Mouse (Mus musculus): Measurements from ENCODE around the gene Gm13276.
"Not testable (repeated sequence)": the region's sequence is repeated elsewhere in the genome, so short reads cannot be mapped to it uniquely, and the experiment has no call there.

The Gm13276 gene

DNA sequence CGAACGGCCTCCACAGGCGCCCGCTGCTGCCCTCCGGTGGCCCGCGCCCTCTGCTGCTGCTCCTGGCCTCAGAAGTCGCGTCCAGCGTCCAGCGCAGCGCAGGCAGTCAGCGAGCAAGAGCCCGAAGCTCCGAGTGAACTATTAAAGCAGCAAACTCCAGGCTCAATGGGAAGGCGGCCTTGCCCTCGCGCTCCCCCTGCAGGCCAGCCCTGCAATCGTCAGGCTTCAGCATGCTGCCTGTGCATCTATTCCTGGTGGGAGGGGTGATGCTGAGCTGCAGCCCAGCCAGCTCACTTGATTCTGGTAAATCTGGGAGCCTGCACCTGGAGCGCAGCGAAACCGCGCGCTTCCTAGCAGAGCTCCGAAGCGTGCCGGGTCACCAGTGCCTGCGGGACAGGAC, 2.9 kb downstream of the Gm13276 start, which contains the start of gene Gm13277:
Gene Gm13277 (plus strand): TSS at position 231 of the 400 bp plus-strand sequence.
- DNase-seq, result peak; percentile 74

DNA sequence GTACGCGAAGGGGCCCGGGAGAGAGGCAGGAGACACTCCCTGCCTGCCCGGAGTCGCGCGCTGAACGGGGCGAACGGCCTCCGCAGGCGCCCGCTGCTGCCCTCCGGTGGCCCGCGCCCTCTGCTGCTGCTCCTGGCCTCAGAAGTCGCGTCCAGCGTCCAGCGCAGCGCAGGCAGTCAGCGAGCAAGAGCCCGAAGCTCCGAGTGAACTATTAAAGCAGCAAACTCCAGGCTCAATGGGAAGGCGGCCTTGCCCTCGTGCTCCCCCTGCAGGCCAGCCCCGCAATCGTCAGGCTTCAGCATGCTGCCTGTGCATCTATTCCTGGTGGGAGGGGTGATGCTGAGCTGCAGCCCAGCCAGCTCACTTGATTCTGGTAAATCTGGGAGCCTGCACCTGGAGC, 5.7 kb downstream of the Gm13276 start, which contains the start of gene Gm13278:
Gene Gm13278 (plus strand): TSS at position 301 of the 400 bp plus-strand sequence.
- DNase-seq, result not testable (repeated sequence)

DNA sequence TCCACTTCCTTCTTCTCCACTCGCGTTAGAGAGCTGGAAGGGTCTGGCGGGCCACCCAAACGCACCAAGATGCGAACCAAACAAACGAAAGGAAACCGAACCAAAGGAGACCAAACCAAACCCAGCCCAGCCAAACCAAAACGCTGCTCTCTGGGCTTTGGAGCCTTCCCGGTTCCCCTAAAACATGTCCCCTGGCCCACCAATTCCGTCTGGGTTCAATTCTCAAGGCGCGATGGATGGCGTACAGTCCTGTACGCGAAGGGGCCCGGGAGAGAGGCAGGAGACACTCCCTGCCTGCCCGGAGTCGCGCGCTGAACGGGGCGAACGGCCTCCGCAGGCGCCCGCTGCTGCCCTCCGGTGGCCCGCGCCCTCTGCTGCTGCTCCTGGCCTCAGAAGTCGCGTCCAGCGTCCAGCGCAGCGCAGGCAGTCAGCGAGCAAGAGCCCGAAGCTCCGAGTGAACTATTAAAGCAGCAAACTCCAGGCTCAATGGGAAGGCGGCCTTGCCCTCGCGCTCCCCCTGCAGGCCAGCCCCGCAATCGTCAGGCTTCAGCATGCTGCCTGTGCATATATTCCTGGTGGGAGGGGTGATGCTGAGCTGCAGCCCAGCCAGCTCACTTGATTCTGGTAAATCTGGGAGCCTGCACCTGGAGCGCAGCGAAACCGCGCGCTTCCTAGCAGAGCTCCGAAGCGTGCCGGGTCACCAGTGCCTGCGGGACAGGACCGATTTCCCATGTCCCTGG, 8.6 kb downstream of the Gm13276 start, which contains the start of gene Gm13275:
Gene Gm13275 (plus strand): TSS at position 552 of the 740 bp plus-strand sequence.
- peak; percentile 73 for DNase-seq

DNA sequence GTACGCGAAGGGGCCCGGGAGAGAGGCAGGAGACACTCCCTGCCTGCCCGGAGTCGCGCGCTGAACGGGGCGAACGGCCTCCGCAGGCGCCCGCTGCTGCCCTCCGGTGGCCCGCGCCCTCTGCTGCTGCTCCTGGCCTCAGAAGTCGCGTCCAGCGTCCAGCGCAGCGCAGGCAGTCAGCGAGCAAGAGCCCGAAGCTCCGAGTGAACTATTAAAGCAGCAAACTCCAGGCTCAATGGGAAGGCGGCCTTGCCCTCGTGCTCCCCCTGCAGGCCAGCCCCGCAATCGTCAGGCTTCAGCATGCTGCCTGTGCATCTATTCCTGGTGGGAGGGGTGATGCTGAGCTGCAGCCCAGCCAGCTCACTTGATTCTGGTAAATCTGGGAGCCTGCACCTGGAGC, 11.6 kb downstream of the Gm13276 start, which contains the start of gene Gm13279:
Gene Gm13279 (plus strand): TSS at position 301 of the 400 bp plus-strand sequence.
- DNase-seq, result not testable (repeated sequence)

DNA sequence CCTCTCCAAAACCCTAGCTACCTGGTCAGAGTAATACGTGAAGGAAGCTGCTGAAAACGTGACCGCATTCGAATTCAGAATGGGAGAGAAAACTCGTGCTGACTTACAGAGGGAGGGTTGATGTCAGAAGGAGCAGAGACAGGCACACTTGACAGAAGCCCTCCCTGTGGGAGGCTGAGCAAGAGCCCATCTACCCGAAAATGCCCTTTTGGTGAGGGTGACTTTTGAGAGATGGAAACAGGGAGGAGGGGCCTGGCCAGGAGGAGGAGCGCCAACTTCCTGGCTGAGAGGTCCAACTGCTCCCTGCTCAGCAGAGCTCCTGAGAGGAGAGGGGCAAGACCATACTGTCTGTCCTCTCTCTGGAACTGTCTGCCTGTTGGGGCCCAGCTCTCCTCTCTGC, 13.9 kb downstream of the Gm13276 start, which contains the start of gene Gm13285:
Gene Gm13285 (plus strand): TSS at position 301 of the 400 bp plus-strand sequence.
- not testable (repeated sequence) for DNase-seq

DNA sequence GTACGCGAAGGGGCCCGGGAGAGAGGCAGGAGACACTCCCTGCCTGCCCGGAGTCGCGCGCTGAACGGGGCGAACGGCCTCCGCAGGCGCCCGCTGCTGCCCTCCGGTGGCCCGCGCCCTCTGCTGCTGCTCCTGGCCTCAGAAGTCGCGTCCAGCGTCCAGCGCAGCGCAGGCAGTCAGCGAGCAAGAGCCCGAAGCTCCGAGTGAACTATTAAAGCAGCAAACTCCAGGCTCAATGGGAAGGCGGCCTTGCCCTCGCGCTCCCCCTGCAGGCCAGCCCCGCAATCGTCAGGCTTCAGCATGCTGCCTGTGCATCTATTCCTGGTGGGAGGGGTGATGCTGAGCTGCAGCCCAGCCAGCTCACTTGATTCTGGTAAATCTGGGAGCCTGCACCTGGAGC, 17.4 kb downstream of the Gm13276 start, which contains the start of gene Gm13287:
Gene Gm13287 (plus strand): TSS at position 301 of the 400 bp plus-strand sequence.
- DNase-seq, result not testable (repeated sequence)

DNA sequence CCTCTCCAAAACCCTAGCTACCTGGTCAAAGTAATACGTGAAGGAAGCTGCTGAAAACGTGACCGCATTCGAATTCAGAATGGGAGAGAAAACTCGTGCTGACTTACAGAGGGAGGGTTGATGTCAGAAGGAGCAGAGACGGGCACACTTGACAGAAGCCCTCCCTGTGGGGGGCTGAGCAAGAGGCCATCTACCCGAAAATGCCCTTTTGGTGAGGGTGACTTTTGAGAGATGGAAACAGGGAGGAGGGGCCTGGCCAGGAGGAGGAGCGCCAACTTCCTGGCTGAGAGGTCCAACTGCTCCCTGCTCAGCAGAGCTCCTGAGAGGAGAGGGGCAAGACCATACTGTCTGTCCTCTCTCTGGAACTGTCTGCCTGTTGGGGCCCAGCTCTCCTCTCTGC, 19.7 kb downstream of the Gm13276 start, which contains the start of gene Gm13288:
Gene Gm13288 (plus strand): TSS at position 301 of the 400 bp plus-strand sequence.
- DNase-seq, result not testable (repeated sequence)

DNA sequence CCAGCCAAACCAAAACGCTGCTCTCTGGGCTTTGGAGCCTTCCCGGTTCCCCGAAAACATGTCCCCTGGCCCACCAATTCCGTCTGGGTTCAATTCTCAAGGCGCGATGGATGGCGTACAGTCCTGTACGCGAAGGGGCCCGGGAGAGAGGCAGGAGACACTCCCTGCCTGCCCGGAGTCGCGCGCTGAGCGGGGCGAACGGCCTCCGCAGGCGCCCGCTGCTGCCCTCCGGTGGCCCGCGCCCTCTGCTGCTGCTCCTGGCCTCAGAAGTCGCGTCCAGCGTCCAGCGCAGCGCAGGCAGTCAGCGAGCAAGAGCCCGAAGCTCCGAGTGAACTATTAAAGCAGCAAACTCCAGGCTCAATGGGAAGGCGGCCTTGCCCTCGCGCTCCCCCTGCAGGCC, 20.3 kb downstream of the Gm13276 start:
- DNase-seq, result not testable (repeated sequence)

DNA sequence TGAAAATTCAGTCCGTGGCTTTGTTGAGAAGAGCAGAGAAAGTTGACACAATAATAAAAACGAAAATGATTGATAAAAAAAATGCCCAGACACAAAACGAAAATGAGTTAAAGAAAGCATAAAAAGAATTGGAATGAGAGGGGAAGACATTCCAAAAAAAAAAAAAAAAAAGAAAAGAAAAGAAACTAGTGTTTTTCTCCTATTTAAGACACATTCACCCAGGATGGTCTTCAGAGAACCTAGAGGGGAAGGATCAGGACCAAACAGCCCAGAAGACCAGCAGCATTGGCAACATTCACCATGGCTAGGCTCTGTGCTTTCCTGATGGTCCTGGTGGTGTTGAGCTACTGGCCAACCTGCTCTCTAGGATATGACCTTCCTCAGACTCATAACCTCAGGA, 30.4 kb downstream of the Gm13276 start, which contains the start of gene Ifna7:
Gene Ifna7 (plus strand): TSS at position 301 of the 400 bp plus-strand sequence.
- no peak for DNase-seq

DNA sequence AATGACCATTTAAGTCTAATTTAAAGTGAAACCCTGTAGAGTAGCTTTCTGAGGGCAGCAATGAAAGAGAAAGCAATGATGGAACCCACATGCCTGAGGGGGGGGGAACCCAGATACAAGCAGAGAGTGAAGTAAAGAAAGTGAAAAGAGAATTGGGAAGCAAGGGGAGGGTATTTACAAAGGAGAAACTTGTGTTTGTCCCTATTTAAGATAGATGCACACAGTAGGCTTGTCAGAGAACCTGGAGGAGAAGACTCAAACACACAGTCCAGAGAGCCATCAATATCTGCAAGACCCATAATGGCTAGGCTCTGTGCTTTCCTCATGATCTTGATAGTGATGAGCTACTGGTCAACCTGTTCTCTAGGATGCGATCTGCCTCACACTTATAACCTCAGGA, 34.1 kb downstream of the Gm13276 start, which contains the start of gene Ifna11:
Gene Ifna11 (plus strand): TSS at position 301 of the 400 bp plus-strand sequence.
- DNase-seq, result no peak

DNA sequence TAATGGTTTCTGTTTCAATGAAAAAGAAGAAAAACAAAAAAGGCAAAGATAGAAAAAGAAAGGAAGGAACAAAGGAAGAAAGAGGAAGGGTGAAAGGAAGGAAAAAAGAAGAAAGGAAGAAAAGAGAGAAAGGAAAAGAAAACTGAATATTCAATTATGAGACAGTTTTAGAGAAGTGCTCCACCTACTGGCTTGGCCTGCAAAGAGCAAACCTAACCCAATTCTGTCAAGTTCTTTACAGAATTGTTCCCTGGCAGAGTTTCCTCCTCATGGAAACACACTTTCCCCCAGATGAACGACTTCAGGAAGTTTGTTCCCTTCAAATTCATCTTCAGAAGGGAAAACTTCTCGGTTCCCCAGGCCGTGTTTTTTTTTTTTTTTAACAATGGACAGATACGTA, 37.5 kb downstream of the Gm13276 start:
- peak; percentile 49 for DNase-seq

DNA sequence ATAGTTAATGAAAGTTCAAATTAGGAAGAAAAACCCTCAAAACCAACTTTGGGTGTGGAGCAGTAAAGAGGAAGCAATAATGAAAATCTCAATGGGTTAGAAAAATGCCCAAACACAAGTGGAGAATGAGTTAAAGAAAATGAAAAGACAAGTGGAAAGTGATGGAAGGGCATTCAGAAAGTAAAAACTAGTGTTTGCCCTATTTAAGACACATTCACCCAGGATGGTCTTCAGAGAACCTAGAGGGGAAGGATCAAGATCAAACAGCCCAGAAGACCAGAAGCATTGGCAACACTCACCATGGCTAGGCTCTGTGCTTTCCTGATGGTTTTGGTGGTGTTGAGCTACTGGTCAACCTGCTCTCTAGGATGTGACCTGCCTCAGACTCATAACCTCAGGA, 41.6 kb downstream of the Gm13276 start, which contains the start of gene Ifna6:
Gene Ifna6 (plus strand): TSS at position 301 of the 400 bp plus-strand sequence.
- not testable (repeated sequence) for DNase-seq

DNA sequence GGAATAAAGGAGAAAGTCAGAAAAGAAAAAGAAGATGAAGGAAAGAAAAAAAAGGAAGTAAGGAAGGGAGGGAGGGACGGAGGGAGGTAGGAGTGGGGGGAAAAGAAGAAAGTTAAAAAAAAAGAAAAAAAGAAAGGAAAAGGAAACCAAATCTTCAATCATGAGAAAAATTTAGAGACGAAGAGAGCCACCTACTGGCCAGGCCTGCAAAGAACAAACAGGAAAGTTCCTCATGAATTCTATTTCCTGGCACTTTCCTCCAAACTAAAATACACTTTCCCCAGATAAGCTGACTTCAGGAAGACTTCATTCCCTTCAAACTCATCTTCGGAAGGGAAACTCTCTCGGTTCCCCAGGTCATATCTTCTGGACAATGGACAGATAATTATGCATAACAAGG, 45.0 kb downstream of the Gm13276 start:
- DNase-seq, result peak; percentile 66

DNA sequence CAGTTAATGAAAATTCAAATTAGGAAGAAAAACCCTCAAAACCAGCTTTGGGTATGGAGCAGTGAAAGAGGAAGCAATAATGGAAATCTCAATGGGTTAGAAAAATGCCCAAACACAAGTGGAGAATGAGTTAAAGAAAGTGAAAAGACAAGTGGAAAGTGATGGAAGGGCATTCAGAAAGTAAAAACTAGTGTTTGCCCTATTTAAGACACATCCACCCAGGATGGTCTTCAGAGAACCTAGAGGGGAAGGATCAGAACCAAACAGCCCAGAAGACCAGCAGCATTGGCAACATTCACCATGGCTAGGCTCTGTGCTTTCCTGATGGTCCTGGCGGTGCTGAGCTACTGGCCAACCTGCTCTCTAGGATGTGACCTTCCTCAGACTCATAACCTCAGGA, 49.7 kb downstream of the Gm13276 start, which contains the start of gene Ifna5:
Gene Ifna5 (plus strand): TSS at position 301 of the 400 bp plus-strand sequence.
- DNase-seq, result not testable (repeated sequence)

All from thymus, postnatal 4 days (tissue).